Mouse (Mus musculus) liver, adult 2 months (tissue): ENCODE measurements around the gene Iqck.

Experiments
- CTCF ChIP-seq: fragments of 200-500 bp; IDR thresholded peaks from 2 replicates; pipeline ENCODE4 v1.5.1; 2011; ENCODE audit warnings: low read depth, low read length, control low read depth
- POLR2A ChIP-seq: fragments of 200-500 bp; IDR thresholded peaks from 2 replicates; pipeline ENCODE4 v1.6.1; 2011; ENCODE audit warnings: low read length, control low read depth; ENCODE audit not compliant: insufficient read depth; ENCODE audit errors: extremely low read depth

DNA sequence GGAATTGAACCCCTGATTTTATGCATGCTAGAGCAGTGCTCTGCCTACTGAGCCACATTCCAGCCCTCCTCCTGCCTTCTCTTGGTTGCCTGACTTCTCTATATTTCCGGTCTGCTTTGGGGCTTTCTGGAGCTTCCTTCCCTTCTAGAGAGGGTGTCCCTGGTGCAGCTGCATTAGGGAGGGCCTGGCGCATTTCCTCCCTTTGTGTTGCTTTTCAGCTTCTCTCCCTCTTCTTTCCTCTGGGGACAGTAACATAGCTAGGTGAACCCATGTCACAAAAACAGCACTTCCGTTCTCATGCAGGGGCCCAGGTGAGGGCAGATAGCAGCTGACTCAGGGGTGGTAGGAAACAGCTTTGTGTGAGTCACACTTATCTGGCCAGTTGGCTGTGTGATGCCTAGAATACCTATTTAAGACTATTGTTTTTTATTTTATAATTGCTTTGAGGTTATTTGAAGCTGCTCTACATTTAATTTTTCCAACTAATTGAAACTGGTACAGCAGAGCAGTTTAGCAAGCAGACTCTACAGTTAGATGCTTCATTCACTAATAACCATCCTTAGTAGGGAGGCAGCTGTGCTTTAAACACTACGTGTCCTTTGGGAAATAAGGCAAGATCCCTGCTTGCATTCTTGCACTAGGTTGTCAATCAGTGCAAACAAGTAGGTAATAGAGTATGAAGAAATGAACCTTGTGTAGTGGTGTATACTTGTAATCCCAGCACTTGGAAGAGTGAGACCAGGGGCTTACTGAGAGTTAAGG, 67.1 kb downstream of the Iqck start:
- no peak for TF ChIP-seq CTCF
- TF ChIP-seq POLR2A, result no peak
